Mouse (Mus musculus) layer of hippocampus, adult 2 months (tissue): ENCODE measurements around the gene Fxyd2. TPM values are rescaled to one million over a fixed set of nuclear protein-coding genes. Genes with fewer than 3 reads are reported as not detected.

Experiments used
- DNase-seq, 2 experiments: peaks; one replicate each; pipeline ENCODE4 v3.0.0; 2022; ENCODE audit warnings: low spot score in 2 of 2
- H3K27ac ChIP-seq: fragments of 200-600 bp; 2 replicates; pipeline ENCODE4 v1.8.1; 2022
- H3K4me3 ChIP-seq: fragments of 200-600 bp; 2 replicates; pipeline ENCODE4 v1.8.1; 2022; ENCODE audit warnings: mild to moderate bottlenecking
- CTCF ChIP-seq: fragments of 200-600 bp; conservative IDR thresholded peaks from 2 replicates; pipeline ENCODE4 v1.8.1; 2022; ENCODE audit warnings: antibody characterized with exemption, mild to moderate bottlenecking, moderate library complexity
- total RNA-seq, 2 experiments: library from RNA; stranded (reverse); gene quantifications; 2 replicates each; pipeline ENCODE4 v1.2.3; 2021

Fxyd2 gene
- total RNA-seq, 2 experiments from 2014 or later = 10.2 to 10.9 TPM

DNA sequence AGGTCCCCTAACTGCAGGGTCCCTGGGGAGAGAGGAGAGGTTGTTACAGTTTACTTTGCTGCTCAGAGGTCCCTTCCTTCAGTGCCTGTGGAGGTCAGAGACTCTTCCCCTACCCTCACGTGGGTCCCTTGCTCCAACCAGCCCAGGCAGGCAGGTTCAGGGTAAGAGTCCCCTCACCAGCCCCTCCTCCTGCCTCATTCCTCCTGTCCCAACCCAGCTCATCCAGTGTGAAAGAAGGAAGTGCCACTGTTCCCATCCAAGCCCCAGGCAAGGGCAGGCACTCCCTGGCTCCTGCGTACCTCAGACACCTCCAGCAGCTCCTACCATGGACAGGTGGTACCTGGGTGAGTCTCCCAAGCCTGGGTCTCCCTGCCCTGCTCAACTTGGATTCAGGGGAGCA lies 3.5 kb downstream of the Fxyd2 start:
- no peak for DNase-seq
- no peak overlapping the region for H3K4me3 ChIP-seq
- no peak for TF ChIP-seq CTCF
- no peak overlapping the region for H3K27ac ChIP-seq

DNA sequence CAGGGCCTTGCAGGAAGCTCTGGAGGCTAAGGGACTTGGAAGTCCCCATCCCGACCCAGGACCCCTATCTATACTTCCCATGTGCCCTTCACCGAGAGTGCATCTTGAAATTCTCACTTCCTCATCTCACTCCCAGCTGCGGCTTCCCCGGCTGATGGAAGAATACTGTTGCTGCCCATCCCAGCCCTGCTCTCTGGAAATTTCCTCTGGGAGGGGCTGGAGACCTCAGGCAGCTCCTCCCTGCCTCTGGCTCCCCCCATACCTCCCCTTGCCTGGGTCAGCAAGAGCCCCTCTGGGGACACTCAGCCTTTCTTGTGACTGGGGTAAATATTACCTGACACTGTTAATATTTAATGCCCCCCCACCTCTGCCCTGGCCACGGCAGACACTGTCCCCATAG lies 6.2 kb downstream of the Fxyd2 start:
- no peak for TF ChIP-seq CTCF
- no peak overlapping the region for H3K27ac ChIP-seq
- no peak overlapping the region for H3K4me3 ChIP-seq
- no peak for DNase-seq

DNA sequence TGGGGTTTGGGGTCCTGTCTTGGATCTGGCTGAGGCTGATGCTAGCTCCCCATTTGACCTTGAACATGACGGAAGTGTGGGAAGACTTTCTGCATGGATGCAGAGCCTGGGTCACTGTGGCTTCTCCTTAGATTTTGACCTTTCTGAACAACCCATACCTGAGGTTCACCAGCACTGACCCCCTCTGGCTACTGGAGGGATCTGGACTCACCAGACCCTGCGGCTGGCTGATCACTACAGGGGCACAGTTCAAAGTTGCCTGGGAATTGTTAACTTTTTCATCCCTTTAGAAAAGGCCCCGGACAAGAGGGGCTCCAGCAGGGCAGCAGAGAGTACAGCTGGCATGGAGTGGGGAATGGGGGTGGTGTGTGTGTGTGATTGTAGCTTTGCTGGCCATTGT lies 7.3 kb downstream of the Fxyd2 start:
- TF ChIP-seq CTCF = no peak
- no peak overlapping the region for H3K27ac ChIP-seq
- no peak for DNase-seq
- H3K4me3 ChIP-seq = no peak overlapping the region

DNA sequence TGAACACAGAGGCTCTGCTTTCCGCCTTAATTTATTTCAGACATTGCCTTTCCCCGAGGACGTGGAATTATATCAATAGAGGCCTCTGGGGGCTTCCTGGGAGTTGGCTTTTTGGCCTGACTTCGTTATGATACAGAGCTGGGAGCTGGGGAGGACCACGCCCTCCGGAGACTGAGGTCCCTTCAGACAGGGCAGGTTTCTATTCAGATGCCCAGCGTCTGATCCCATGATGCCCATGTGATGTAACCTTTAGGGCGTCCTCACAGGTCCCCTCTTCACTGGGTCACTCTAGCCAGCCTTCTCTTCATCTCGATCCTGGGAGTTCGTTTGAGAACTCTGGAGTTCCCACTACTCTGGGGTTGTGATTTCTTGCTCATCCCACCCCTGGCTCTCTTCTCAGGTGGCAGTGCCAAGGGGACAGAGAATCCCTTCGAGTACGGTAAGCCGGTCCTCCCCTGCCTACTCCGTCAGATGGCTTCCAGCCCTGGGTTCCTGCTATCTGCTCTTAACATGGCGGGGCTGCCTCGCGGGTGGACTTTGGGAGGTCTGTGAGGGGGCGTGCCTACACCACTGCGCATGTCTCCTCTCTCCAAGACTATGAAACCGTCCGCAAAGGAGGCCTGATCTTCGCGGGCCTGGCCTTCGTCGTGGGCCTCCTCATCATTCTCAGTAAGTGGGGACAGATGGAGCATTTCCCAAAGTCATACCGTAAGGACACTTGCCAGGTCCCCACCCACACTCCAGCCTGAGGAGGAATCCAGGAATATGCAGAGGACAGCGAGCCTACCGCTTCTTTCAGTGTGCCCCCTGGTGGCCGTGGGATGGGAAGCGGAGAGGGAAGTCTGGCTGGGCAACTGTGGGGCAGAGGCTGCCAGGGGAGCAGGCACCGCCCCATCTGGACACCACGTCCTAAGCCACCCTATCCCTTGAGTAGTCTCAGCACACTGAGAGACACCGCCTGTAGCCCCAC lies 8.5 kb downstream of the Fxyd2 start:
- H3K4me3 ChIP-seq = peak overlapping the region; percentile 49
- peak; percentile 94 for TF ChIP-seq CTCF
- peak overlapping the region; percentile 66 for H3K27ac ChIP-seq
- peak; percentile 72 to 85 for DNase-seq

DNA sequence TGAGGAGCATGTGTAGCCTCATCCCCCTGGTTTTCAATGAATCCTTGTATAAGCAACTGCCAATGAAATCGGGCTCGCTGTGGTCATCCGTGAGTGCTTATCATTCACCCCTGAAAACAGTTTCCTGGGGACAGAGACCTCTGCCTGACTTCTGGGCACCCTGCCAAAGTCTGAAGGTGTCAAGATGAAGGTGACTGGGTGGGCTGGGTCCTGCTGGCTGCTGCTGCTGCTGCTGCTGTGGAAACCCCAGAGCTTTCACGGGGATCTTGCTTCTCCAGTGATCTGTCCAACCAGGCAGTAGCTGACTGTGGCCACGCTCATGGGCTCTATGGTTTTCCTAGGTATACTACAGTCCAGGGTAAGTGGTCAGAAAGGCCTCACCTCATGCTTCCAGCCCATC lies 10.7 kb downstream of the Fxyd2 start:
- Histone ChIP-seq H3K27ac (no peak overlapping the region), H3K4me3 (no peak overlapping the region)
- DNase-seq = no peak
- TF ChIP-seq CTCF = no peak

DNA sequence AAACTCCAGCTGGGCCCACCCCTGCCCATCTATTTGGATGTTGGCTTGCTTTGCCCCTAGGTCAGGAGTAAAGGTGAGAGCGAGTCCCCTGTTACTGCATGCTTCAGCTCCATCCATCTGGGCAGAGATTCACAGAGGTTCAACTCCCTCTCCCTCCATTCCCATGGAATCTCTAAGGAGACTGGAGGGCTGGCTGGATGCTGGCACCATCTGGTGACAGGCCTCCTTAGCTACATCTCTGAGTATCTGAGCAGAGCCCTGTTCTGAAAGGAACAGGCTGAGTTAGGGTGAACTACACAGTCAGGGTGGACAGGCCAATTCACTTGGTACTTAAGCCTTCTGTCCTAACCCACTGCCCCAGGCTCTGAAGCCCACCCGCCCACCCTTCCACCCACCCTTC lies 11.1 kb downstream of the Fxyd2 start:
- no peak overlapping the region for H3K27ac ChIP-seq
- no peak overlapping the region for H3K4me3 ChIP-seq
- no peak for DNase-seq
- peak; percentile 38 for TF ChIP-seq CTCF

DNA sequence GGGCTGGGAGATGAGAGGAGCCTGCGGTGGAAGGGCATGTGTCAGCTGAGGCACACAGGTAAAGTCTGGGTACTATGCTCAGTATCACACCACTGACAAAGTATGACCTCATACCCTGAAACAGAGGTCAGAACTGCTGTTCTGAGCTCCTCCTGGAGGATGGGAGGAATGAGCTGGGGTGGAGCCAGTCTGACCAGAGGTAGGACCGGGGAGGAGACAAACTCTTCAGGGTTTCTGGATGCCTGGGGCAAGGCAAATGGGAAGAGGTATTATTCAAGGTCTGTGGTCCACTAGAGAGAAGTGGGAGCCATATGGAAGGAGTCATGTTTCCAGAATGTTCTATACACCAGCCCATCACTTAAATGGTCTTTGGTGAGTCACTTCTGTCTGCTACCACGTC lies 11.6 kb downstream of the Fxyd2 start:
- no peak for TF ChIP-seq CTCF
- DNase-seq = no peak
- no peak overlapping the region for H3K4me3 ChIP-seq
- H3K27ac ChIP-seq = no peak overlapping the region

DNA sequence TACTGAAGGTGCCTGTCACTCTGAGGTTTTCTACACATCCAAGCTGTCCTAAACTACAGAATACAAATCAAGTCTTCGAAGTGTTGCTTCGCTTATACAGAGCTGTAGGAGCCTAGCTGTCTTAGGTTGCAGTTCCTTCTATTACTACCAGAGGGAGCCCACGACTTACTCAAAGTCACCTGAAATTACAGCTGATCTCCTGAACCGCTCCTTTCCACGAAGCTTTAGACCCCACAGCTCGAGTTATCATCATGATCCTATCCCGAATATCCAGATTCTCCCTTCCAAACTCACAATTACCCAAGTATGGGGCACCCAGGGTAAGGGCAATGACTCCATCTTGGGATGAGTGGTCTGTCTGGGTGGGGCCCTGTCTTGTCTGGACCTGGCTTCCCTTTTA lies 12.3 kb downstream of the Fxyd2 start:
- TF ChIP-seq CTCF = peak; percentile 71
- no peak for DNase-seq
- Histone ChIP-seq H3K4me3 (peak overlapping the region; percentile 9; the same call in 1 of the 2 replicates), H3K27ac (no peak overlapping the region)

DNA sequence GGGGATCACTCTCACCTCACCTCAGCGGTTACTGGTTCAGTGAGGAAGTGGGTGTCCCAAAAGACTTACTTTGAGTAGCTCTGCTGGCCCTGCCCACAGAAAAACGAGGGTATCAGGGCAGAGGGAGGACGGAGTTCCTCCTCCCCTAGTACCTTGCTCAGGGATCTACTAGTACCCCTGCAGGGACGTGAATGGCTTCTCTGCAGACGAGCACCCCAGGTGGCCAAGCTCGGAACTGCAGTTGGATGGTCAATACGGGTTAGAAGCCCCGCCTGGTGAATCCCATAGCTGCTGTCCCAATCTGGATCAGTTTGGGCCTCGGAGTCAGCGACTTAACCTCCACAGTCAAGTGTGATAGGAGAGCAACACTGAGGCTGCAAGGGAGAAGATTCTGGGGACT lies 12.8 kb downstream of the Fxyd2 start:
- DNase-seq = peak; percentile 82 to 96
- H3K4me3 ChIP-seq = peak overlapping the region; percentile 9; the same call in 1 of the 2 replicates
- peak; percentile 83 for TF ChIP-seq CTCF
- no peak overlapping the region for H3K27ac ChIP-seq

DNA sequence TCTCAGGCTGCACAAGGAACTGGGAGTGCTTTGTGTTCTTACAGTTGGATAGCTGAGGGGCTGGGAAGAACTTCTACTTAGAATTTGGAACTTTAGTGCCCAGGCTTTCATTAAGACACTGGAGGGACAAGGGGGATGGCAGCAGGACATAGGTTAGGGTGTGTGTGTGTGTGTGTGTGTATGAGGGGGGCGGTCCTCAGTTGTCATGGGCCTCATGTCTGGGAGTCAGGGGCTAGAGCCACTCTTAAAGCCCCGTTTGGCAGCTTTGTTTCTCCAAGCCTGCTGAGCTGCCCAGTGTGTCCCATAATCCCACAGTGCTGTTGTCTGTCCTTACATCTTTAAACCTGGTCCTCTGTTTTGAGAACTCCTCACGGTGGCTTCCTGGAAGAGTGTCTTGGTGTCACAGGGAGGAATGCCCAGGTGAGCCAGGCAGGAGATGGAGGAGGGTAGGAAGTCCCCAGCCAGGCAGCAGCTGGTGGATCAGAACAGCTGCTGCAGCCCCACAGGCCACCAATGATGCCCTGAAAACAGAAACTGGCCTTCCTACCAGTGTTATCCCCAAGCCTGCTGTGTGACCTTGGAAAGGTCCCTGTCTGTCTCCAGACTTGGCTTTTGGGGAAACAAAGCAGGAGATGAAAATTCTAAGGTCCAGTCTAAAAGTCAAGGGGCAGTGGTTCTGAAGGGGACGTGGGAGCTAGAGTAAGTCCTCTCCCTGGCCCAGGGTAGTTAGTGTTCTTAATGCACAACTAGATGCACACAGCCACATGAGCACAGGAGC lies 13.4 kb downstream of the Fxyd2 start:
- H3K27ac ChIP-seq = no peak overlapping the region
- H3K4me3 ChIP-seq = no peak overlapping the region
- TF ChIP-seq CTCF = no peak
- DNase-seq = no peak

DNA sequence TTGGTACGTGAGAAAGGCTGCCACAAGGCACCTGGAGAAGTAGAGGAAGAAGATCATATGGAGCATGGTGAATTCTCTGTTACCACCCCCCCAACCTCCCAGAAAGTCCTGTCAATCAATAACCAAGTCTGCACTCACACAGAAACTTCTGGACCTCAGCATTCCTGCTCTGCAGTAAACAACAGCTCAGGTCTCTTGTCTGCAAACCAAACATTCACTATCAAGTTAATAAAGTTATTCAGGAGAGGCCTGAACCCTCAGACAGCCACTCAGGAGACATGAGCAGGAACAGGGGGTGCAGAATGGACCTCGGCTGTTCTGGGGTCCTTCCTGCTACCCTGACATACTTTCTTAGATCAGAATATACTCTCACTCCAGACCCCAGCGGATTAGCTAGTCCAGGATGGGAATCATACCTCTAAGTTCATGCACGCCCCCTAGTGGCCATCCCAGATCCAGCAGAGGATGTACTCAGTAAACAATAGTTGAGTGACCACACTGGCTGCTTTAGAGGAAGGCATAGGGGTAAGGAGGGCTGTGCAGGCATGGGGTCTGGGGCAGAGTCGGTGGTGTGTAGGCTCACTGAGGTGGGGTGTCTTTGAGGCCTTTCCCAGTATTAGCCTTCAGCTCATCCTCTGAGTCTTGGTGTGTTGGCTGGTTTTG lies 14.1 kb downstream of the Fxyd2 start:
- H3K4me3 ChIP-seq = no peak overlapping the region
- H3K27ac ChIP-seq = no peak overlapping the region
- peak; percentile 82 for TF ChIP-seq CTCF
- no peak for DNase-seq

DNA sequence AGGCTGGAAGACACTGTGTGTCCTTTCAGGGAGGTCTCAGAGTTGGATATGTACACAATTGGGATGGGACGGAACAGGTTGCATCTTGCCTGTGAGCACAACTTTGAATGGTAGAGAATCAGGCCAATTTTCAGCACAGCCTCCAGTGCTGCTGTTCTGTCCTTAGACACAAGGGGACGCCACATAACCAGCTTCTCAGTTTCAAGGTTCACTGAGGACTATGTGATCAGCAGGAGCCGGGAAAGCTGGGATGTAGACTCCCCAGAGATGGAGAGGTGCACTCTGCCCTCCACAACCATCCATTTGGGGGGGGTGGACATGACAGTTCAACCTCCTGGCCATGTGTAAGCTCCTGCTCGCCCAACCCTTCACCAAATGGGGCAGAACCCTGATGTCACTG lies 16.4 kb downstream of the Fxyd2 start:
- Histone ChIP-seq H3K27ac (no peak overlapping the region), H3K4me3 (no peak overlapping the region)
- DNase-seq = peak; percentile 79 to 86
- peak; percentile 98 for TF ChIP-seq CTCF

DNA sequence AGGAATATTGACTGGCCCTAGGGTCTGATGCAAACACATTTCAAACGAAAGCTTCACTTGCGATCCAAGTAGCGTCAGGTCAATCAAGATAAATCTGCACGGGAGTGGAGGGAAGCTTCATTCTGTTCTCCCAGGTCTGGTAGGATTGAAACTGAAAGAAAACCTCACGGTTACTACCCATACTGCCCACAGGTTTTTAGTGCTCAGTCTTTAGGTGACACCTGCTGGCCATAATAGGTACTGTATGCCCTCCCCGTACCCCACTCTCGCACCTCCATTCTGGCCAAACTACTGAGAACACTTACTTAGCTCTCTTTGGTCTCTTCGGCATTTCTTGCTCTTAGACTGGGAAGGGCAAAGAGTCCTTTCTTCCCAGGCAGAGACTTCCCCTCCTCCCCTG lies 17.8 kb downstream of the Fxyd2 start:
- peak in 1 of 2 experiments; percentile 63 for DNase-seq

More for the DNA sequence above, 17.8 kb downstream of the Fxyd2 start:
- H3K27ac ChIP-seq = peak overlapping the region; percentile 28; the same call in 1 of the 2 replicates
- peak; percentile 88 for TF ChIP-seq CTCF
- peak overlapping the region; percentile 23; the same call in 1 of the 2 replicates for H3K4me3 ChIP-seq
